Mouse (Mus musculus) ES-E14 (cell line): ENCODE measurements around the gene Cfap57.

Experiments used
- HCFC1 ChIP-seq: IDR thresholded peaks from 2 replicates; pipeline ENCODE4 v1.6.1; 2012; ENCODE audit warnings: low read length, inconsistent platforms, borderline replicate concordance; ENCODE audit not compliant: insufficient read depth
- ZC3H11A ChIP-seq: IDR thresholded peaks from 2 replicates; pipeline ENCODE4 v1.6.1; 2012; ENCODE audit warnings: low read depth, mild to moderate bottlenecking, inconsistent platforms, low read length, borderline replicate concordance

- TF ChIP-seq ZC3H11A (no peak), HCFC1 (no peak)
These were observed 82.8 kb downstream of the Cfap57 start for GRCm38 (mm10) chr4:118537801-118538200.
